In the genomic region with DNA sequence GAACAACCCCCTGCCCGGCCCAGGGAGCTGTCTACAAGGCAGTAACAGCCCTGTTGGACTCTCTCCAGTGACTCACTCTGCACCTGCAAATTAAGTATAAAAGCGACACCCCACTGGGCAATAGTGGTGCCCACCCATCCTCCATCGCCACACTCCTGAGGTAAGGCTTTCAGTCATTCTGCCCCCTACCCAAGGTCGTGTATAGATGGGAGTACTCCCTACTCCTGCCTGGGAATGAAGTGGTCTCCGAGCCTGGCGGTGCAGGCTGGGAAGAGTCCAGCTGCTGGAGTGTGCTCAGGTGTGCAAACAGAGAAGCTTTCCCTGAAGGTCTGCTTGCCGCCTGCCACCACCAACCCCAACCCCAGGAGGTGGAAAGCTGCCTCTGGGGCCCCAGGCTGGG, we compare ENCODE assay signal across 32 mouse cellular contexts. TPM values are rescaled to one million over a fixed set of nuclear protein-coding genes. Genes with fewer than 3 reads are reported as not detected.
DNase-seq lines count a peak whose midpoint lies in the region; ATAC-seq and TF ChIP-seq lines count a peak whose summit lies in the region.
"Had no signal": no experiment of that assay in that cellular context is flagged by ENCODE, and none has a peak within 500 bp of the region (broad histone marks: within the 10 kb centered on the region; RNA-seq: fewer than 3 reads in every experiment).

No protein-coding gene starts in this region.

- no peak overlapping the region for H3K4me3 ChIP-seq in lung, embryonic 14.5 days (ENCODE audit: low read depth, low read length)
- no peak overlapping the region for H3K4me3 ChIP-seq in intestine, embryonic 16.5 days (ENCODE audit: low read length)
- H3K4me3 ChIP-seq: embryonic facial prominence, embryonic 15.5 days; forebrain, embryonic 15.5 days; myocyte had no signal

- intact Hi-C loops in left cerebral cortex, postnatal 10 days (cut with DNase I): no loop called here

- H3K27me3 ChIP-seq in lung, embryonic 14.5 days (ENCODE audit: insufficient read depth, low read length): no peaks in the 10 kb centered on the region
- H3K27me3 ChIP-seq in intestine, embryonic 16.5 days (replicated peaks; ENCODE audit: control insufficient read depth, insufficient read depth, low read length): no peaks in the 10 kb centered on the region
- H3K27me3 ChIP-seq: embryonic facial prominence, embryonic 15.5 days; forebrain, embryonic 15.5 days had no signal

- no peaks in the 10 kb centered on the region for H3K36me3 ChIP-seq in lung, embryonic 14.5 days (ENCODE audit: insufficient read depth)
- no peaks in the 10 kb centered on the region for H3K36me3 ChIP-seq in intestine, embryonic 16.5 days (ENCODE audit: control insufficient read depth, insufficient read depth, low read length)
- H3K36me3 ChIP-seq: embryonic facial prominence, embryonic 15.5 days; forebrain, embryonic 15.5 days had no signal

- H3K4me1 ChIP-seq in lung, embryonic 14.5 days (ENCODE audit: insufficient read depth): no peaks in the 10 kb centered on the region; the same call in 1 of the 2 replicates
- peaks cover 8% of the 10 kb centered on the region for H3K4me1 ChIP-seq in intestine, embryonic 16.5 days (ENCODE audit: control insufficient read depth, insufficient read depth, low read length)

- peak; percentile 50 for DNase-seq in lung, embryonic 14.5 days
- DNase-seq in lung, postnatal 14 days: no peak
- DNase-seq in kidney, adult 18-20 months: no peak
- DNase-seq in adrenal gland, postnatal 14 days: no peak
- DNase-seq in left cerebral cortex, postnatal 10 days (ENCODE audit: extremely low spot score in 1 of 2, low spot score in 2 of 2): no peak
- DNase-seq: adrenal gland, postnatal 10 days; cerebellum, adult 2 months; gastrocnemius, postnatal 10 days; heart, adult 11 months; kidney, adult 11 months; layer of hippocampus, adult 9-11 months; right cerebral cortex, adult 18-20 months; right cerebral cortex, postnatal 4 days had no signal

- TF ChIP-seq CTCF in lung, embryonic 14.5 days (IDR thresholded peaks at IDR 0.05; ENCODE audit: low read depth): no peak

- no peaks in the 10 kb centered on the region for H3K9me3 ChIP-seq in lung, embryonic 14.5 days (ENCODE audit: low read depth, low read length)
- H3K9me3 ChIP-seq in intestine, embryonic 16.5 days (ENCODE audit: control insufficient read depth, low read length): no peaks in the 10 kb centered on the region
- H3K9me3 ChIP-seq: embryonic facial prominence, embryonic 15.5 days; forebrain, embryonic 15.5 days had no signal

- peak; percentile 78 for ATAC-seq in lung, embryonic 14.5 days (ENCODE audit: insufficient read depth)
- peak; percentile 55 for ATAC-seq in intestine, embryonic 16.5 days
- 0 out of 2 replicates have a peak, but pooled peaks have one; percentile 3 for ATAC-seq in neutrophil, adult 5-6 weeks (ENCODE audit: extremely low read depth, insufficient number of reproducible peaks, low FRiP score, poor library complexity, severe bottlenecking)
- ATAC-seq: forebrain, embryonic 15.5 days; hindbrain, embryonic 16.5 days; midbrain, embryonic 16.5 days had no signal

- H3K27ac ChIP-seq in lung, embryonic 14.5 days (ENCODE audit: low read depth): peak overlapping the region; percentile 68
- H3K27ac ChIP-seq in intestine, embryonic 16.5 days (ENCODE audit: low read length): no peak overlapping the region
- H3K27ac ChIP-seq: embryonic facial prominence, embryonic 15.5 days; forebrain, embryonic 15.5 days had no signal

- no peak overlapping the region for H3K9ac ChIP-seq in lung, embryonic 14.5 days
- H3K9ac ChIP-seq in intestine, embryonic 16.5 days (ENCODE audit: low read depth, low read length): no peak overlapping the region
- H3K9ac ChIP-seq: embryonic facial prominence, embryonic 15.5 days; forebrain, embryonic 15.5 days had no signal

- no peak overlapping the region for H3K4me2 ChIP-seq in lung, embryonic 14.5 days
- no peak overlapping the region for H3K4me2 ChIP-seq in intestine, embryonic 16.5 days (ENCODE audit: low read depth, low read length)
- H3K4me2 ChIP-seq: embryonic facial prominence, embryonic 15.5 days; forebrain, embryonic 15.5 days; heart, embryonic 11.5 days had no signal

- WGBS in lung, embryonic 14.5 days: 39% methylated on average over 7 of the region's 7 CpGs
- WGBS in intestine, embryonic 16.5 days: 52% methylated on average over 7 of the region's 7 CpGs

RNA-seq across cellular contexts. Expression of a gene that starts 1.0 kb away (rescaled TPM):
- polyA plus RNA-seq in lung, embryonic 14.5 days (2014; fragmentation: Nextera tagmentation; extraction: Ambion mirVana): 0.33 and 0.80 TPM in 2 replicates
- 1,810 and 2,508 TPM in 2 replicates for polyA plus RNA-seq in intestine, embryonic 16.5 days (2015; fragmentation: Nextera tagmentation; extraction: Ambion mirVana)
- not detected in 2 replicates for total RNA-seq in neutrophil, adult 5-6 weeks (2017)
- not detected in 2 replicates for total RNA-seq in adrenal gland, postnatal 14 days (2021)
- total RNA-seq in left cerebral cortex, postnatal 10 days (2021): not detected
- total RNA-seq: adrenal gland, postnatal 10 days; gastrocnemius, postnatal 10 days; hematopoietic stem cell, adult 5-6 weeks; left cerebral cortex, adult 18-20 months; megakaryocyte-erythroid progenitor cell, adult 5-6 weeks; MEL had no signal
- polyA plus RNA-seq: embryonic facial prominence, embryonic 15.5 days; forebrain, embryonic 15.5 days; heart, embryonic 11.5 days; heart, postnatal 0 days; hindbrain, embryonic 16.5 days; kidney, embryonic 16.5 days; limb, embryonic 11.5 days; midbrain, embryonic 16.5 days; myocyte; neural tube, embryonic 14.5 days had no signal

RNA-seq across cellular contexts. Expression of a gene that starts 12.4 kb away (rescaled TPM):
- polyA plus RNA-seq in lung, embryonic 14.5 days (2014; fragmentation: Nextera tagmentation; extraction: Ambion mirVana): not detected in 2 replicates
- polyA plus RNA-seq in intestine, embryonic 16.5 days (2015; fragmentation: Nextera tagmentation; extraction: Ambion mirVana): not detected in 2 replicates
- total RNA-seq in neutrophil, adult 5-6 weeks (2017): not detected in 2 replicates
- not detected in 2 replicates for total RNA-seq in adrenal gland, postnatal 14 days (2021)
- not detected for total RNA-seq in left cerebral cortex, postnatal 10 days (2021)
- total RNA-seq: adrenal gland, postnatal 10 days; gastrocnemius, postnatal 10 days; hematopoietic stem cell, adult 5-6 weeks; left cerebral cortex, adult 18-20 months; liver, adult 2 months; megakaryocyte-erythroid progenitor cell, adult 5-6 weeks; MEL had no signal
- polyA plus RNA-seq: cerebellum, adult 2 months; embryonic facial prominence, embryonic 15.5 days; forebrain, embryonic 15.5 days; heart, embryonic 11.5 days; heart, postnatal 0 days; hindbrain, embryonic 16.5 days; kidney, embryonic 16.5 days; large intestine, adult 2 months; limb, embryonic 11.5 days; liver, adult 2 months; midbrain, embryonic 16.5 days; myocyte; neural tube, embryonic 14.5 days; thymus, postnatal 0 days had no signal

RNA-seq across cellular contexts. Expression of a gene that starts 13.8 kb away (rescaled TPM):
- polyA plus RNA-seq in lung, embryonic 14.5 days (2014; fragmentation: Nextera tagmentation; extraction: Ambion mirVana): 0.20 and 0.32 TPM in 2 replicates
- polyA plus RNA-seq in intestine, embryonic 16.5 days (2015; fragmentation: Nextera tagmentation; extraction: Ambion mirVana): 0.92 and 1.0 TPM in 2 replicates
- not detected in 2 replicates for total RNA-seq in neutrophil, adult 5-6 weeks (2017)
- 1.7 and 3.3 TPM in 2 replicates for total RNA-seq in adrenal gland, postnatal 14 days (2021)
- total RNA-seq in left cerebral cortex, postnatal 10 days (2021): 1 to 10 TPM; 4.3 to 5.1 TPM
- total RNA-seq: gastrocnemius, postnatal 10 days; hematopoietic stem cell, adult 5-6 weeks; liver, adult 2 months; megakaryocyte-erythroid progenitor cell, adult 5-6 weeks; MEL had no signal
- polyA plus RNA-seq: heart, embryonic 11.5 days; liver, adult 2 months had no signal

RNA-seq across cellular contexts. Expression of a gene that starts 31.0 kb away (rescaled TPM):
- polyA plus RNA-seq in lung, embryonic 14.5 days (2014; fragmentation: Nextera tagmentation; extraction: Ambion mirVana): not detected in 2 replicates
- polyA plus RNA-seq in intestine, embryonic 16.5 days (2015; fragmentation: Nextera tagmentation; extraction: Ambion mirVana): not detected in 2 replicates
- total RNA-seq in neutrophil, adult 5-6 weeks (2017): 0.61 TPM in 1 of 2 replicates, not detected in the other
- not detected in 2 replicates for total RNA-seq in adrenal gland, postnatal 14 days (2021)
- total RNA-seq in left cerebral cortex, postnatal 10 days (2021): not detected
- total RNA-seq: adrenal gland, postnatal 10 days; gastrocnemius, postnatal 10 days; hematopoietic stem cell, adult 5-6 weeks; left cerebral cortex, adult 18-20 months; liver, adult 2 months; megakaryocyte-erythroid progenitor cell, adult 5-6 weeks; MEL had no signal
- polyA plus RNA-seq: cerebellum, adult 2 months; embryonic facial prominence, embryonic 15.5 days; forebrain, embryonic 15.5 days; heart, embryonic 11.5 days; heart, postnatal 0 days; hindbrain, embryonic 16.5 days; kidney, embryonic 16.5 days; large intestine, adult 2 months; limb, embryonic 11.5 days; liver, adult 2 months; midbrain, embryonic 16.5 days; myocyte; neural tube, embryonic 14.5 days; thymus, postnatal 0 days had no signal

RNA-seq across cellular contexts. Expression of a gene that starts 44.3 kb away (rescaled TPM):
- polyA plus RNA-seq in lung, embryonic 14.5 days (2014; fragmentation: Nextera tagmentation; extraction: Ambion mirVana): 8.3 and 8.7 TPM in 2 replicates
- 22.0 and 27.3 TPM in 2 replicates for polyA plus RNA-seq in intestine, embryonic 16.5 days (2015; fragmentation: Nextera tagmentation; extraction: Ambion mirVana)
- 18.0 and 19.4 TPM in 2 replicates for total RNA-seq in neutrophil, adult 5-6 weeks (2017)
- 73.0 and 118 TPM in 2 replicates for total RNA-seq in adrenal gland, postnatal 14 days (2021)
- total RNA-seq in left cerebral cortex, postnatal 10 days (2021): 10 to 100 TPM; 26.8 to 50.6 TPM

Comparison
In these comparisons a context has a peak if more than half of its experiments do, and no peak if none do; other contexts are left out.
1. ATAC-seq: peak in every context shown above with its lines; median percentile 78 in lung, embryonic 14.5 days; 55 in intestine, embryonic 16.5 days; 3 in neutrophil, adult 5-6 weeks.